Mouse (Mus musculus) liver, embryonic 11.5 days (tissue): ENCODE results near the gene Magi1. TPM values are rescaled to one million over a fixed set of nuclear protein-coding genes. Genes with fewer than 3 reads are reported as not detected.

Source experiments
- ATAC-seq: fragments of 200-750 bp; cut with Nextera tagmentation; replicated peaks from 2 replicates; pipeline ENCODE4 v1.8.0; 2017; ENCODE audit warnings: moderate number of reproducible peaks, mild to moderate bottlenecking, moderate TSS enrichment, moderate library complexity; ENCODE audit not compliant: low FRiP score
- DNase-seq: peaks from one replicate; pipeline ENCODE4 v3.0.0-alpha.2; 2017; ENCODE audit warnings: low spot score
- H3K27ac ChIP-seq: fragments of 300-500 bp; sonication (generic); 2 replicates; pipeline ENCODE4 v1.5.1; 2014; ENCODE audit warnings: mild to moderate bottlenecking, low read depth, low read length, control low read depth
- H3K27me3 ChIP-seq: fragments of 300-500 bp; sonication (generic); replicated peaks from 2 replicates; pipeline ENCODE4 v1.6.1; 2014; ENCODE audit warnings: low read length, mixed read lengths; ENCODE audit not compliant: control insufficient read depth, insufficient read depth
- H3K36me3 ChIP-seq: fragments of 300-500 bp; sonication (generic); 2 replicates; pipeline ENCODE4 v1.6.1; 2014; ENCODE audit warnings: mild to moderate bottlenecking, low read length, moderate library complexity, mixed read lengths; ENCODE audit not compliant: control insufficient read depth, insufficient read depth
- H3K4me1 ChIP-seq: fragments of 300-500 bp; sonication (generic); replicated peaks from 2 replicates; pipeline ENCODE4 v1.6.1; 2014; ENCODE audit warnings: low read length, mixed read lengths; ENCODE audit not compliant: control insufficient read depth, insufficient read depth
- H3K4me2 ChIP-seq: fragments of 300-500 bp; sonication (generic); 2 replicates; pipeline ENCODE4 v1.6.1; 2014; ENCODE audit warnings: mild to moderate bottlenecking, control low read depth, moderate library complexity
- H3K4me3 ChIP-seq: fragments of 300-500 bp; sonication (generic); 2 replicates; pipeline ENCODE4 v1.5.1; 2014; ENCODE audit warnings: low read depth, low read length, control low read depth
- H3K9ac ChIP-seq: fragments of 300-500 bp; sonication (generic); 2 replicates; pipeline ENCODE4 v1.6.1; 2014; ENCODE audit warnings: low read depth, low read length, control low read depth
- H3K9me3 ChIP-seq: fragments of 300-500 bp; sonication (generic); 2 replicates; pipeline ENCODE4 v1.6.1; 2016; ENCODE audit warnings: low read length, inconsistent platforms, mixed read lengths; ENCODE audit not compliant: control insufficient read depth
- WGBS: fragments of 180-500 bp; shearing (Covaris S2); extraction: QIAGEN DNeasy Blood & Tissue Kit; methylation state at CpG from one replicate; pipeline ENCODE4 v1.1.7; 2014; 5-methylcytosine and 5-hydroxymethylcytosine counted together
- polyA plus RNA-seq: library from polyadenylated mRNA; unstranded; fragments of >200 nt; fragmentation: Nextera tagmentation; extraction: Ambion mirVana; gene quantifications from 2 replicates; pipeline ENCODE4 v1.2.1, GENCODE M21; 2014

Magi1 gene
- polyA plus RNA-seq, 1 experiment from 2014 or later = 4.6 TPM

GRCm38 (mm10) chr6:93983551-93983950 is 300.2 kb downstream of the Magi1 start:
- Histone ChIP-seq H3K9me3 (no peaks in the 10 kb centered on the region), H3K9ac (no peak overlapping the region), H3K4me3 (no peak overlapping the region), H3K27me3 (no peaks in the 10 kb centered on the region), H3K27ac (no peak overlapping the region), H3K36me3 (no peaks in the 10 kb centered on the region), H3K4me2 (no peak overlapping the region), H3K4me1 (no peaks in the 10 kb centered on the region)
- 79% methylated on average over 3 of the region's 3 CpGs for WGBS
- DNase-seq (no peak), ATAC-seq (no peak)

DNA sequence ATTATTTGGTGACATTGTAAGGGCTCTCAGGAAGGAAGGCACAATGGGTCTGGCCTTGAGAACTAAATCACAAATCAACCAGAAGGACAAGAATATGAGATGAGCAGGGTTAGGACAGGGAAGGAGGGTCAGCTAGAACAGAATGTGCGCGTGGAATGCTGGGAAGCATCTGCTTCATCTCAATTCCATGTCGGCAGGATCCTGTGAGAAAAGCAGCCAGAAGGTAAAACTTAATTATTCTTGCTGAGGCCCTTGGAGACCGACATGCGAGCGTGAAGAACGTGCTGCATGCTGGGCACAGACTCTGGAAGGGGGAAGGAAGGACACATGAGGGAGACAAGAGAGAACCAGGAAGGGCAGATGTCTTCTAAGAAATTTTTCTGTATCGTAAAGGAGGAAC is 302.5 kb downstream of the Magi1 start:
- H3K4me2 ChIP-seq = no peak overlapping the region
- ATAC-seq (no peak), DNase-seq (no peak)
- no peak overlapping the region for H3K4me3 ChIP-seq
- no peaks in the 10 kb centered on the region for H3K9me3 ChIP-seq
- no peak overlapping the region for H3K27ac ChIP-seq
- H3K4me1 ChIP-seq = no peaks in the 10 kb centered on the region
- no peak overlapping the region for H3K9ac ChIP-seq
- 40% methylated on average over 8 of the region's 8 CpGs for WGBS
- H3K36me3 ChIP-seq = no peaks in the 10 kb centered on the region
- H3K27me3 ChIP-seq = no peaks in the 10 kb centered on the region

GRCm38 (mm10) chr6:93979241-93979640 is 304.5 kb downstream of the Magi1 start:
- Histone ChIP-seq H3K27me3 (no peaks in the 10 kb centered on the region), H3K36me3 (no peaks in the 10 kb centered on the region), H3K4me2 (no peak overlapping the region), H3K4me1 (no peaks in the 10 kb centered on the region), H3K9me3 (no peaks in the 10 kb centered on the region), H3K9ac (no peak overlapping the region), H3K4me3 (no peak overlapping the region), H3K27ac (no peak overlapping the region)
- ATAC-seq = no peak
- WGBS = 87% methylated on average over 3 of the region's 3 CpGs
- no peak for DNase-seq

- ATAC-seq (no peak), DNase-seq (no peak)
- Histone ChIP-seq H3K9me3 (no peaks in the 10 kb centered on the region), H3K36me3 (no peaks in the 10 kb centered on the region), H3K4me1 (no peaks in the 10 kb centered on the region), H3K4me2 (no peak overlapping the region), H3K9ac (no peak overlapping the region), H3K4me3 (no peak overlapping the region), H3K27ac (no peak overlapping the region), H3K27me3 (no peaks in the 10 kb centered on the region)
- WGBS = 80% methylated on average over 2 of the region's 2 CpGs
These were observed 315.0 kb downstream of the Magi1 start for GRCm38 (mm10) chr6:93968721-93969120.

DNA sequence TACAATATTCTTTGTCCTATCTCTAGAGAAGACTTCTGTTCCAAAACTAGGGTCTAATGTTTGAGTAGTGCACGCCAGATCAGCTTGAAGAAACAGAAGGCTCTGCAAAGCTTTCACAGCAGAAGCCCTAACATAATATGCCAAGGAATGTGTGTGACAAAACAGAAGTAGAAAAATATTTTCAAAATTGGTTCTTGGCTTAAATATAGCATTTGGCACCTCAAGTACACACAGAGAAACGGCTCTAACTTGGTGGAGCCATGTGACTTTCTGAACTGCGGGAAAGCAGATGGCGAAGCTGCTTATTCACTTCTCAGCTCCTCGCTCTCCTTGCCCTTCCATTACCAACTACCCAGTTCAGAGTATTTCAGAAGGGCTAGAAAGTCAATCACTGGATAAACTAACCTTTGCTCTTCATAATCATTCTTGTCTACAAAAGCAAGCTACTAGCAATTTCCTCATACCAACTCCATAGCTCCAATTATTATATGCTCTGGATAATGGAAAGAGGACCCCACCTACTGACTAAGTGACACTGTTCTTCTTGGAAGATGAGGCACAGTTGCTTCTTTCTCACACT is 320.9 kb downstream of the Magi1 start:
- Histone ChIP-seq H3K4me2 (no peak overlapping the region), H3K36me3 (no peaks in the 10 kb centered on the region), H3K9me3 (no peaks in the 10 kb centered on the region), H3K4me1 (no peaks in the 10 kb centered on the region), H3K27ac (no peak overlapping the region), H3K4me3 (no peak overlapping the region), H3K9ac (no peak overlapping the region), H3K27me3 (no peaks in the 10 kb centered on the region)
- 81% methylated on average over 5 of the region's 5 CpGs for WGBS
- no peak for ATAC-seq
- no peak for DNase-seq

GRCm38 (mm10) chr6:93961782-93962181 is 321.9 kb downstream of the Magi1 start:
- Histone ChIP-seq H3K4me3 (no peak overlapping the region), H3K27ac (no peak overlapping the region), H3K9me3 (no peaks in the 10 kb centered on the region), H3K4me2 (no peak overlapping the region), H3K9ac (no peak overlapping the region), H3K27me3 (no peaks in the 10 kb centered on the region), H3K4me1 (no peaks in the 10 kb centered on the region), H3K36me3 (no peaks in the 10 kb centered on the region)
- ATAC-seq (no peak), DNase-seq (no peak)
- WGBS = 74% methylated on average over 1 of the region's 1 CpGs

GRCm38 (mm10) chr6:93957172-93957571 is 326.5 kb downstream of the Magi1 start:
- Histone ChIP-seq H3K36me3 (no peaks in the 10 kb centered on the region), H3K27me3 (no peaks in the 10 kb centered on the region), H3K9me3 (no peaks in the 10 kb centered on the region), H3K27ac (no peak overlapping the region), H3K9ac (no peak overlapping the region), H3K4me3 (no peak overlapping the region), H3K4me1 (no peaks in the 10 kb centered on the region), H3K4me2 (no peak overlapping the region)
- 73% methylated on average over 2 of the region's 2 CpGs for WGBS
- ATAC-seq (no peak), DNase-seq (no peak)

- Histone ChIP-seq H3K4me2 (no peak overlapping the region), H3K27me3 (no peaks in the 10 kb centered on the region), H3K9ac (no peak overlapping the region), H3K4me1 (no peaks in the 10 kb centered on the region), H3K36me3 (no peaks in the 10 kb centered on the region), H3K27ac (no peak overlapping the region), H3K4me3 (no peak overlapping the region), H3K9me3 (no peaks in the 10 kb centered on the region)
- 84% methylated on average over 2 of the region's 2 CpGs for WGBS
- DNase-seq (no peak), ATAC-seq (no peak)
These were observed 337.1 kb downstream of the Magi1 start for GRCm38 (mm10) chr6:93946612-93947011.

DNA sequence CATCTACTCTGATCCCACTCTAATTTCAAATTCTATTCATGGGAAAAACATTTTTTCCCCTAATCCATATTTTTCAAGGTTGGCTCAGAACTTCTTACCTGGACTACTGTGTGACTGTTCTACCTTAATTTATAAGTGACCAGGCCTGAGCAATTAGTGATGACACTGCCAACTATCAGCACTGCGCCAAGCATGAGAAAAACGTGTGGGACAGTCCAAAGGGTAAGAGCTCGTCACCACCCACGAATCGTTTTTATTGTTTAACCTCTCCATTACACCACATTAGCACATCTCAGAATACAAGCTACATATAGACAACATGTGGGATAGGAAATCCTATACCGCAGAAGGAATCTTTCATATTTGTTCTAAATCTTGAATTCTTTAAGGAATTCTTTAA is 347.4 kb downstream of the Magi1 start:
- Histone ChIP-seq H3K27ac (no peak overlapping the region), H3K4me2 (no peak overlapping the region)
- ATAC-seq = no peak

More for the DNA sequence above, 347.4 kb downstream of the Magi1 start:
- 83% methylated on average over 6 of the region's 6 CpGs for WGBS
- no peak overlapping the region for H3K9ac ChIP-seq
- H3K4me3 ChIP-seq = no peak overlapping the region
- no peaks in the 10 kb centered on the region for H3K36me3 ChIP-seq
- no peaks in the 10 kb centered on the region for H3K27me3 ChIP-seq
- DNase-seq = no peak
- no peaks in the 10 kb centered on the region for H3K9me3 ChIP-seq
- no peaks in the 10 kb centered on the region for H3K4me1 ChIP-seq
